Mouse (Mus musculus) intestine, embryonic 14.5 days (tissue): ENCODE results near the gene Cep83. TPM values are rescaled to one million over a fixed set of nuclear protein-coding genes. Genes with fewer than 3 reads are reported as not detected.
"Not testable (repeated sequence)": the region's sequence is repeated elsewhere in the genome, so short reads cannot be mapped to it uniquely, and the experiment has no call there.

Experiments
- ATAC-seq: fragments of 200-750 bp; cut with Nextera tagmentation; replicated peaks from 2 replicates; pipeline ENCODE4 v1.8.0; 2017; ENCODE audit warnings: low read depth, moderate number of reproducible peaks, moderate TSS enrichment, moderate library complexity; ENCODE audit not compliant: low FRiP score, low TSS enrichment
- DNase-seq: peaks from one replicate; pipeline ENCODE4 v3.0.0-alpha.2; 2018; ENCODE audit warnings: low spot score
- H3K27ac ChIP-seq: fragments of 300-500 bp; sonication (generic); 2 replicates; pipeline ENCODE4 v1.5.1; 2014; ENCODE audit warnings: low read depth, mild to moderate bottlenecking, control low read depth
- H3K27me3 ChIP-seq: fragments of 300-500 bp; sonication (generic); replicated peaks from 2 replicates; pipeline ENCODE4 v1.6.1; 2014; ENCODE audit warnings: low read length, control low read depth; ENCODE audit not compliant: control insufficient read depth, insufficient read depth
- H3K36me3 ChIP-seq: fragments of 300-500 bp; sonication (generic); 2 replicates; pipeline ENCODE4 v1.6.1; 2014; ENCODE audit warnings: low read length, control low read depth; ENCODE audit not compliant: control insufficient read depth, insufficient read depth
- H3K4me1 ChIP-seq: fragments of 300-500 bp; sonication (generic); replicated peaks from 2 replicates; pipeline ENCODE4 v1.6.1; 2014; ENCODE audit warnings: low read length, control low read depth, mixed read lengths; ENCODE audit not compliant: control insufficient read depth, insufficient read depth
- H3K4me2 ChIP-seq: fragments of 300-500 bp; sonication (generic); 2 replicates; pipeline ENCODE4 v1.6.1; 2014; ENCODE audit warnings: low read length
- H3K4me3 ChIP-seq: fragments of 300-500 bp; sonication (generic); 2 replicates; pipeline ENCODE4 v1.5.1; 2014; ENCODE audit warnings: low read depth, low read length, control low read depth, mixed read lengths
- H3K9ac ChIP-seq: fragments of 300-500 bp; sonication (generic); 2 replicates; pipeline ENCODE4 v1.6.1; 2014; ENCODE audit warnings: mild to moderate bottlenecking, low read length
- H3K9me3 ChIP-seq: fragments of 300-500 bp; sonication (generic); 2 replicates; pipeline ENCODE4 v1.6.1; 2016; ENCODE audit warnings: low read length, control low read depth; ENCODE audit not compliant: control insufficient read depth
- WGBS: fragments of 180-500 bp; shearing (Covaris S2); extraction: QIAGEN DNeasy Blood & Tissue Kit; methylation state at CpG from one replicate; pipeline ENCODE4 v1.1.7; 2014; 5-methylcytosine and 5-hydroxymethylcytosine counted together
- polyA plus RNA-seq: library from polyadenylated mRNA; unstranded; fragments of >200 nt; fragmentation: Nextera tagmentation; extraction: Ambion mirVana; gene quantifications from 2 replicates; pipeline ENCODE4 v1.2.1, GENCODE M21; 2014

The Cep83 gene
- polyA plus RNA-seq, 1 experiment from 2014 or later = 16.5 TPM

GRCm38 (mm10) chr10:94692163-94692562 is 3.7 kb downstream of the Cep83 start:
- no peak overlapping the region for H3K4me3 ChIP-seq
- no peaks in the 10 kb centered on the region for H3K27me3 ChIP-seq
- no peak overlapping the region for H3K4me2 ChIP-seq
- DNase-seq (no peak), ATAC-seq (no peak)
- H3K9ac ChIP-seq = no peak overlapping the region
- H3K4me1 ChIP-seq = no peaks in the 10 kb centered on the region
- H3K27ac ChIP-seq = no peak overlapping the region
- WGBS = 89% methylated on average over 4 of the region's 4 CpGs
- no peaks in the 10 kb centered on the region for H3K36me3 ChIP-seq
- no peaks in the 10 kb centered on the region for H3K9me3 ChIP-seq

GRCm38 (mm10) chr10:94705643-94706258 is 17.3 kb downstream of the Cep83 start:
- no peak overlapping the region for H3K27ac ChIP-seq
- H3K27me3 ChIP-seq = no peaks in the 10 kb centered on the region
- no peak for DNase-seq
- ATAC-seq = no peak
- peaks cover 7% of the 10 kb centered on the region; the same call in 1 of the 2 replicates for H3K4me1 ChIP-seq
- WGBS = 79% methylated on average over 4 of the region's 4 CpGs
- no peaks in the 10 kb centered on the region for H3K9me3 ChIP-seq
- H3K4me2 ChIP-seq = no peak overlapping the region
- no peak overlapping the region for H3K4me3 ChIP-seq
- H3K9ac ChIP-seq = no peak overlapping the region
- no peaks in the 10 kb centered on the region for H3K36me3 ChIP-seq

DNA sequence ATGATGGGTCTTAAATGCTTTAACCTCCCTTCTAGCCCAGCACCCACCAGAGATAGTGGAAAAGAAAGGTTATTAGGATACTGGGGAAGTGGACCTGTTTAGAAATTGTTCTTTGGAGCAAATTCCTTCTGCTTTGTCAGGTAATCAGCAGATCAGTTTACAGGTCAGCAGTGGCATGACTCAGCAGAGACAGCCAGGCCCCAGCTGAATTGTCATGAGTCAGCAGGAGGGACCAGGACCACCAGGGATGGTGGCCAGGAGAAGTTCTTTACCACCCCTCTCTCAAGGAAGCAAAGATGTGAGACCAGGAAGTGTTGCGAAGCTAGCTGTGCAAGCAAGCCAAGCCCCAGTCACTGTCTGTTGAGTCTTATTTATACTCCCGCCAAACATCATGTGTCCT is 18.2 kb downstream of the Cep83 start:
- 96% methylated on average over 2 of the region's 2 CpGs for WGBS
- ATAC-seq (no peak), DNase-seq (no peak)
- H3K4me3 ChIP-seq = no peak overlapping the region
- H3K36me3 ChIP-seq = no peaks in the 10 kb centered on the region
- no peak overlapping the region for H3K9ac ChIP-seq
- no peaks in the 10 kb centered on the region for H3K9me3 ChIP-seq
- H3K4me1 ChIP-seq = peaks cover 7% of the 10 kb centered on the region; the same call in 1 of the 2 replicates
- H3K27ac ChIP-seq = no peak overlapping the region
- H3K4me2 ChIP-seq = no peak overlapping the region
- no peaks in the 10 kb centered on the region for H3K27me3 ChIP-seq

DNA sequence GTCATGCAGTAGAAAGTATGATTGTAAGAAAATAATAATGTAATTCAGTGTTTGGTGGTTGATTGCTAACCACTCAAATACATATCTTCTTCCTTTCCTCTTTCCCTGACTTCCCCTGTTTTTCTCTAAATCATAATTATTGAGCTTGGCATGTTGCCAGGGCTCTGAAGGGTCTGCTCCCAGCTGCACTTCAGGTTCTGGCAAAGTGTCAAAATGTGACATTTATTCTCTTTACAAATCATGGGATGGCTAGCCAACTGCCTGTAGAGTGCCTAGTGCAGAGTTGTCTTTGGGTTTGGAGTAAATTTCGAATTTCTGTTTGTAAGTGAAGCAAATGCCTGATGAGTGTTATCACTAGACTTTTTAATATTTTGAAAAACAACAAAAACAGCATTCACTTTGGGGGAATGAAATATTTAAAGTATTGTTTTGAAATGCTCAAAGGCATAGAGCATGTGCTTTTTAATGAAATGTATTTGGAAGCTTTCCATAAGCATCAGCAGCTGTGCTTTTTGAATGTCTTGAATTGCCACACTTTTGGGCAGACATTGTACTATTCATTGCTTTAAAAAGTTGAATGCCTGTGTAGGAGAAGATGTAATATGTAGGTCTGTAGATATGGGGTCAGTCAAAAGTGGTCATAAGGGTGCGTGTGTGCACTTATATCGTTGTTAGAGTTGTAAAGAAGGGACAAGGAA is 21.3 kb downstream of the Cep83 start:
- ATAC-seq = no peak
- Histone ChIP-seq H3K4me1 (peaks cover 7% of the 10 kb centered on the region; the same call in 1 of the 2 replicates), H3K4me3 (no peak overlapping the region), H3K36me3 (no peaks in the 10 kb centered on the region), H3K9me3 (no peaks in the 10 kb centered on the region), H3K4me2 (no peak overlapping the region), H3K9ac (no peak overlapping the region), H3K27ac (no peak overlapping the region), H3K27me3 (no peaks in the 10 kb centered on the region)
- 72% methylated on average over 3 of the region's 3 CpGs for WGBS
- DNase-seq = no peak

- WGBS = 91% methylated on average over 2 of the region's 2 CpGs
- DNase-seq (no peak), ATAC-seq (no peak)
- Histone ChIP-seq H3K4me3 (no peak overlapping the region), H3K9ac (no peak overlapping the region), H3K4me2 (no peak overlapping the region), H3K4me1 (peaks cover 7% of the 10 kb centered on the region; the same call in 1 of the 2 replicates), H3K27ac (no peak overlapping the region), H3K36me3 (no peaks in the 10 kb centered on the region), H3K27me3 (no peaks in the 10 kb centered on the region), H3K9me3 (no peaks in the 10 kb centered on the region)
These were observed 21.9 kb downstream of the Cep83 start for GRCm38 (mm10) chr10:94710320-94710695.

DNA sequence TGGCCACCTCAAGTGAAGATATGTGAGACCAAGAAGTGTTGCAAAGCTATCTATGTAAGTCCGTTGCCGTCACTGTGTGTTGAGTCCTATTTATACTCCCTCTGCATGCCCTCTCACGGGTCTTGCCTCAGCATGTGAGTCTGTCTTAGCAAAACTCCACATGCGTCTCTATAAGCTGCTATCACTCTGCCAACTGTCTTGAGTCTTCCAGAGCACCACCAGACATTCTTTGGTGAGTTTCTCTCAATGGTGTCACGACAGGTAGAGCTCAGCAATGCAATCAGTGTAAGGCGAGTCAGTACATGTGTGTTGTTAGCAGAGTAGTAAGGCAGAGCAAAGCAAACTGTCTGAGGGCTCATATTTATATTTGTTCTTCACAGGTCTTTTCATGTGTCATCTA is 31.8 kb downstream of the Cep83 start:
- no peaks in the 10 kb centered on the region for H3K4me1 ChIP-seq
- no peak overlapping the region for H3K4me2 ChIP-seq
- no peak overlapping the region for H3K27ac ChIP-seq
- H3K9ac ChIP-seq = no peak overlapping the region
- WGBS = 93% methylated on average over 6 of the region's 6 CpGs
- ATAC-seq (no peak), DNase-seq (no peak)
- H3K36me3 ChIP-seq = peaks cover 14% of the 10 kb centered on the region
- no peak overlapping the region for H3K4me3 ChIP-seq
- H3K9me3 ChIP-seq = no peaks in the 10 kb centered on the region
- H3K27me3 ChIP-seq = no peaks in the 10 kb centered on the region

DNA sequence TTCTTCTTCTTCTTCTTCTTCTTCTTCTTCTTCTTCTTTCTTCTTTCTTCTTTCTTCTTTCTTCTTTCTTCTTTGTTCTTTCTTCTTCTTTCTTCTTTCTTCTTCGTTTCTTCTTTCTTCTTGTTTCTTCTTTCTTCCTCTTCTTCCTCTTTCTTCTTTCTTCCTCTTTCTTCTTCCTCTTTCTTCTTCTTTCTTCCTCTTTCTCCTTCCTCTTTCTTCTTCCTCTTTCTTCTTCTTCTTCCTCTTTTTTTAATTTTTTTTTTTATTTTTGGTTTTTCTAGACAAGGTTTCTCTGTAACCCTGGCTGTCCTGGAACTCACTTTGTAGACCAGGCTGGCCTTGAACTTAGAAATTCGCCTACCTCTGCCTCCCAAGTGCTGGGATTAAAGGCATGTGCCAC is 39.6 kb downstream of the Cep83 start:
- not testable (repeated sequence) for H3K9ac ChIP-seq, ATAC-seq, H3K9me3 ChIP-seq, H3K4me2 ChIP-seq, H3K27ac ChIP-seq, H3K4me1 ChIP-seq, H3K27me3 ChIP-seq, H3K36me3 ChIP-seq, DNase-seq, H3K4me3 ChIP-seq
- 88% methylated on average over 2 of the region's 2 CpGs for WGBS

GRCm38 (mm10) chr10:94730445-94730844 is 42.0 kb downstream of the Cep83 start:
- Histone ChIP-seq H3K36me3 (peaks cover 8% of the 10 kb centered on the region; the same call in 1 of the 2 replicates), H3K9ac (no peak overlapping the region), H3K27me3 (no peaks in the 10 kb centered on the region), H3K4me3 (no peak overlapping the region), H3K27ac (no peak overlapping the region), H3K4me1 (no peaks in the 10 kb centered on the region), H3K9me3 (no peaks in the 10 kb centered on the region), H3K4me2 (no peak overlapping the region)
- no peak for ATAC-seq
- no peak for DNase-seq
- 93% methylated on average over 3 of the region's 3 CpGs for WGBS

DNA sequence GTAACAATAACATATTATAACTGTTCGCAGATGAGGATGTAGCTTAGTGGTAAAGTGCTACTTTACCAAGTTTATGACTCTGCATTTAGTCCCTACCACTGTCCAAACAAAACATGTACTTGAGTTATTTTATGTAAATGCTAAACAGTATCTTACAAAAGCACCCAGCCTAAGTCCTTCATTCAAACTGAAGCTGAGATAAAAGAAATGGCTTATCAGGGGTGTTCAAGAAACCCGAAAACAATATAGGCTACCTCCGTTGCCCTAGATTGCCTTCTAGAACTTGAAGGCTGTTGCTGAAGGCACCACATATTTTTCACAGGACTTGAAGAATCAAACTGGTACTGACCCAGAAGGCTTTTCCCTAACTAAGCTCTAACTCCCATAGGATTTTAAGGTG is 46.4 kb downstream of the Cep83 start:
- 94% methylated on average over 3 of the region's 3 CpGs for WGBS
- ATAC-seq (no peak), DNase-seq (no peak)
- Histone ChIP-seq H3K4me3 (no peak overlapping the region), H3K27ac (no peak overlapping the region), H3K4me2 (no peak overlapping the region), H3K9ac (no peak overlapping the region), H3K4me1 (no peaks in the 10 kb centered on the region), H3K36me3 (no peaks in the 10 kb centered on the region), H3K27me3 (no peaks in the 10 kb centered on the region), H3K9me3 (no peaks in the 10 kb centered on the region)
